Mouse (Mus musculus): ENCODE measurements around the gene Trim30b.
"Not testable (repeated sequence)": the region's sequence is repeated elsewhere in the genome, so short reads cannot be mapped to it uniquely, and the experiment has no call there.

Trim30b gene

DNA sequence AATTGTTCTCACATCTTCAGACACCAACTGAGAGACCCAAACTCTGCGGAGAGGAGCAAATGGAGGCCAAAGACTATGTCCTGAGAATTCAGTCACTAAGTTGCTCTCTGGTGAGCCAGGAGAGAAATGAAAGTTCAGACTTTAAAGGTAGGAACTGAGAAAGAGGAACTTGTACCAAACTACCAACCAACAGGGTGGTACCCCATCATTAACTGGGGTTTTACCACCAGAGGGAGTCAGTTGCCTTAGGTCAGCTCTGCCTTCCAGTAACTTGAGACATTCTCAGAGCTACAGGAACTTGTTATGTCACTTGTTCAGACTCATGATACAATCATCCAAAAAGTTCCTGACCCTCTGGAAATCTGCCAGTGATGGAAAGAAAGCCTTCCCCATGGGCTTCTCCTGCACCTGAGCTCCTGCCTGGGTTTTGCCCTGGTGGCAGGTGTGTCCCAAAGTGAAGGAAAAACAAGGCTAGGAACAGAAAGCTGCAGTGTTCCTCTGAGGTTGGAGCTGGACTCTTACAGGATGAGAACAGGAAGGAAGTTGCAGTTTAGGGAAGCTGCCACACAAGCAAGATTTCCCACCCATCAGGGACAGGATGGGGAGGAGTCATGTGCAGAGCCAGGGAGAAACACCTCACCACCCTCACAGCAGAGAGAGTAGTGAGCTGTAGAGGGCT, at the start of gene Trim30b:
Gene Trim30b, minus strand, starts transcription at position 149 of the 679 bp plus-strand sequence.
- no peak for DNase-seq (ENCODE audit: low spot score in 2 of 2)

DNA sequence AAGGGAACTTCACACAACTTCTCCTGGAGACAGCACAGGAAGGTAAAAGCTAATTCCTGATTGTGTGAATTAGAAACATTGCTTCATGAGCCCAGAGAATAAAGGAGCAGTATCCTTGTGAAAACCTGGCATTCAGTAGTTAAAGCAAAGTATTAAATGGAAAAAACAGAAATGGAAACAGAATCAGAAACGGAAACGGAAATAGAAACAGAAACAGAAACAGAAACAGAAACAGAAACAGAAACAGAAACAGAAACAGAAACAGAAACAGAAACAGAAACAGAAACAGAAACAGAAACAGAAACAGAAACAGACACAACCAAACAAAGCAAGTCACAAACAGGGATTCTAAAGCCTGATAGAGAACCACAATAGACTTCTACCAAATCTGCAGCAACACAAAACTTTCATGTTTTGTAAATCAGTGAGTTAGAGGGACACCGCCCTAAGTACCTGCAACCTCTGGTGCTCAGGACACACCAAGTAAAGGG, 34.8 kb upstream of the Trim30b start:
- DNase-seq (ENCODE audit: low spot score in 2 of 2) = no peak

DNA sequence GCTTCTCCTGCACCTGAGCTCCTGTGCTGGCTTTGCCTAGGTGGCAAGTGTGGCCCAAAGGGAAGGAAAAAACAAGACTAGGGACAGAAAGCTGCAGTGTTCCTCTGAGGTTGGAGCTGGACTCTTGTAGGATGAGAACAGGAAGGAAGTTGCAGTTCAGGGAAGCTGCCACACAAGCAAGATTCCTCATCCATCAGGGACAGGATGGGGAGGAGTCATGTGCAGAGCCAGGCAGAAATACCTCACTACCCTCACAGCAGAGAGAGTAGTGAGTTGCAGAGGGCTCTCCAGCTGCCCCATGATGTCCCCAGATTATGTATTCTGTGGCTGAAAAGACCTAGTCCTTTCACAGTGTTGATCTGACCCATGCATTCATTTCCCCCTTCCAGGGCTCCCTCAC, 31.5 kb upstream of the Trim30b start:
- no peak for DNase-seq (ENCODE audit: low spot score in 2 of 2)

DNA sequence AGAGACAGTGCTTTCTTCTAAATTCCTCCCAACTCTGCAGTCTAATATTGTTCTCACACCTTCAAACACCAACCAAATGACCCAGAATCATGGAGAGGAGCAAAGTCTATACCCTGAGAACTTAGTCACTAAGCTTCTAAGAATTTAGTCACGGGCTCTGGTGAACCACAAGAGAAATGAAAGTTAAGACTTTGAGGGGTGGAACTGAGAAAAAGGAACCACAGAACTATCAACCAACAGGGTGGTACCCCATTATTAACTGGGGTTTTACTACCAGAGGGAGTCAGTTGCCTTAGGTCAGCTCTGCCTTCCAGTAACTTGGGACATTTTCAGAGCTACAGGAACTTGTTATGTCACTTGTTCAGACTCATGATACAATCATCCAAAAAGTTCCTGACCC, 31.0 kb upstream of the Trim30b start, which contains the start of gene Trim30c:
Gene Trim30c, minus strand, starts transcription at position 140 of the 400 bp plus-strand sequence.
- no peak for DNase-seq (ENCODE audit: low spot score in 2 of 2)

DNA sequence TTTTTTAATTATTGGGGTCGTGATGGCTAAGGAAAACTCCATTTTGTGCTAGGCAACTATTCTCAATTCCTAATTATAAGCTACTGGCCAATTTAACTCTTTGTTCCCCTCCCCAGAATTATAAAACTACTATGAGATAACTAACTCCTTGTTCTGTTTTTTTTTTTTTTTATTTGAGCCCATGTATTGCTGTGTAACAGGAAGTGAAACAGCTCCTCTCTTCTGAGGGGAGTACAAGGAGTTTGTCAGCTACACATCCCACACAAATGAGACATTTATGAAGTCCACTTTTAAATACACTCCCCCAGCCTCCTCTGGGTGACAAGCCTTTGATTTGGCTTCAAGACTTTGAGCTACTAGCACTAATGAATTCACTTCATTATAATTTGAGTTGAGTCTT, 28.8 kb upstream of the Trim30b start:
- no peak for DNase-seq (ENCODE audit: low spot score in 2 of 2)

DNA sequence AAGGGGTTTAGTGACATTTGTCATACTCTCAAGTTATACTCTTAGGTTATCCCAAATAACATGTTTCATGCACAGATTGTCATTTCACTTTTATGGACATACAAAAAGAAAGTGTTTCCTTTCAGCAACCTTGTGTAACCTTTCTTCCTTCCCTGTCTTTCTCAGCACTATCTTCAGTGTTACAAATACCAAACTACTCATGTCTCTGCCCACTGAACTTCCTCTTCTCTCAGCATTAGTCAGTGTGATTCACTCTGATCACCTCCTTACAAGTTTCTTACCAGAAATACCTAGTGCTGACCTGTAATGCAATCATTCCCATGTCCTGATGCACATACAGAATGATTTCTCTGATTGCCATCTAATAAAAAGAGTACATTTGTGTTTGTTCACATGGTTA, 3.3 kb downstream of the Trim30b start:
- no peak for DNase-seq (ENCODE audit: low spot score in 2 of 2)

DNA sequence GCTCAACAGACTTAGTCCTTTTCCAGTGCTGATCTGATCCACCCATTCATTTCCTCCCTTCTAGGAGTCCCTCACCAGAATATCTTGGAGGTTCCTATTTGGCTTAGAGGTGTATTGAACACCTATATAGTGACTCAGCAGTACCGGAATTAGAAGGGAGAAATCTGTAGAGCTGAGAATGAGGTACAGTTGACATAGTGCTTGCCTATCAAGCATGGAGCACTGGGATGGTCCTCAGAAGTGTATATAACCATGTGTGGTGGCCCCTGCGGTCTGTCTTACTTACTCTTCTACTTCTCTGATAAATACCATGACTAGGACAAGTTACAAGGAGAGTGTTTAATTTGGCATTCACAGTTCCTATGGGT, 16.1 kb downstream of the Trim30b start:
- DNase-seq (ENCODE audit: low spot score in 2 of 2) = no peak

DNA sequence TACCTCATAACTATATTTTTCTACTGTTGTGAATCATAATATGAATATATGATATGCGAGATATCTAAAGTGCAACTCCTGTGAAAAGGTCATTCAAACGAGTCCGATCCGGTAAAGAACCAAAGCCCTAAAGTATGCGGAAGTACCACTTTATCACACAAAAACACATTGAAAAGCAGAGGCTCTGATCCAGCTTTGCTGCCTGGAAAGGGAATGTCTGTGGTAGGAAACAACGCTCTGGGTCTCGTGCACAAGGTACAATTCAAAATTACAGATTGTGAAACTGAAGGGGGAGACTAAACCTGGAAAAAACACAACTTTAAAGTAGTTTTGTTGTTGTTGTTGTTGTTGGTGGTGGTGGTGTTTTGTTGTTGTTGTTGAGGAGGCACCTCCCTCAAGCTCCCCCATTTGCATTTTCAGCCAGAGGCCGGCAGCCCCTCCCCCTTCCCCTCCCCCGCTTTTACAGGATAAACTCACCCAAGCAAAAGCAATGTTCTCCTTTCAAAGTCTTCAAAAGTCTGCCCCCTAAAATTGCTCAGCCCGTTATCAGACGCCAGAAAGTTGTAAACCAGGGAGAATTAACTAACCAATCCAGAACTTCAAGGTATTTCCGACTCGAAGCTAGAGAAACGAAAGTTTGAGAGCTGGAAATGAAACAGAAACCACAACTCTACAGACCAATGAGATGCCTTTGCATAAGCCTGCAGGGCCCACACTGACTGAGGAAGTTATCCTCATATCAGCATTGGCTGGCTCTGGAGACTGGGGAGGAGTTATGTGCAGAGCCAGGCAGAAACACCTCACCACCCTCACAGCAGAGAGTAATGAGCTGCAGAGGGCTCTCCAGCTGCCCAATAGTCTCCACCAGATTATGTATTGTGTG, 16.7 kb downstream of the Trim30b start, which contains the start of gene Trim12c:
Gene Trim12c, minus strand, starts transcription at position 646 of the 883 bp plus-strand sequence.
- DNase-seq (ENCODE audit: low spot score in 2 of 2) = peak in 1 of 2 experiments; percentile 3

DNA sequence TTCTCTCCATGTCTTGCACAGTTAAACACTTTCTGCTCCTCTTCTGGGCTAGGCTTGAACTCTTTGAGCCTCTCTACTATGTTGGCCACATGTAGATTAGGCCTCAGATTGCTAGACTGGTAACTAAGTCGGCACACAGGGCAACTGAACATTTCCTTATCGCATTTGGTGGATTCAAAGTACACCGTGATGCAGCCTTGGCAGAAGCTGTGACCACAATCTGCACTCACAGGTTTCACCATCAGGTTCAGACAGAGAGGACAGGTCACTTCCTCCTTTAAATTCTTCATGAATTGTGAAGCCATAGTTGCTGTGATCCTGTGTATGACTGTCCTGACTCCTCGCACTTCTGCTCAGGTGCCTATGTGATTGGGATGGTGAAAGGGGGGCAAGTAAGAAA, 21.6 kb downstream of the Trim30b start:
- not testable (repeated sequence) for DNase-seq (ENCODE audit: low spot score in 2 of 2)

DNA sequence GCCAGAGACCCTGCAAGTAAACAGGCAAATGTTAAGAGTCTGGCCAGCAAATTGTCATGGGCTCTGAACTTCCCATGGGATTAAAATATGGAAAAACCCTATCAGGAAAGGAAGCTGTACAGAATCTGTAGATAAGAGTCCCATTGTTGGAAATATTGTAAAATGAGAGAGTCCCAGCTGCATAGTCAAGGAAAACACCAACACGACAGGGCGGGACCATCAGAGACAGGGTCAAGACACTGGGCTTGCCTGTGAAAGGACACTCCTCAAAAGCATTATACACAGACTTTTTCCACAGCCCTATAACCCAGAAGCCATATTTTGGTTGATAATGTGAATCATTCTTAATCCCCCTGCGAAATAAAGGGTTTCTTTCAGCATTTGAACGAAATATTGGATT, 28.9 kb downstream of the Trim30b start:
- not testable (repeated sequence) for DNase-seq (ENCODE audit: low spot score in 2 of 2)

DNA sequence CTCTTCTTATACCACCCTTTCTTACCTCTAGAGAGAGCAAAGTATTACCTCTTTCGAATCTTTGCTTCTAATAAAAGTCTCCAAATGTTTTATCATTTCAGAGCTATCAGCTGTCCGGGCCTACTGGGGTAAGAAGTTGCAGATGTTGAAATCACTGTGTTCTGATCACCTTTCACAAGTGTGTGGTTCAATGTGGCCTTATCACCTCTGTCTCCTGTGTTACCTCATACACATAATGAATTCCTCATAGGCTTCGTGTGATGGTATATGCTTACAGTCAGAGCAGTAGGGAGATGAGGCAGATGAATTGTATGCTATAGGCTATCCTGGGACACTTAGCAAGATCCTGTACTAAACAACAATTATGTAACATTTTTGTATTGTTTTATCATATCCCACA, 34.1 kb downstream of the Trim30b start:
- DNase-seq (ENCODE audit: low spot score in 2 of 2) = not testable (repeated sequence)

DNA sequence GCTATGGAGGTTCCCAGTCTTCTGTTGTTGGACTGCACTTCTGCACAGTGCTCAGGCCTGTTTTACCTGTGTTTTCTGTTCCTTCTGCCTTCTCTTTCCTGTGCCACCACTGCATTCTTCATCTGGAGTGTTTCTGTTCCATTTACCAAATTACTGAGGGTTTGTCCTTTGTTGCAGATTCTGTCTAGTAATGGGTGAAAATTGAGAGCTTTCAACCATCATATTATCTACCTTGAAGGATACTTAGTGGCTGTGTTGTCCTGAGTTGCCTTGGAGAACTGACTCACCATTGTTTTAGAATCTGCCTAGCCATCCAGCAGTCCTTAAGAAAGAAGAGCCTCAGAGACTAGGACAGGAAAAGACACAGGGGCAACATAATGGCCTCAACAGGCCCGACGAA, 40.5 kb downstream of the Trim30b start, which contains the start of gene Trim34b:
Gene Trim34b, plus strand, starts transcription at position 301 of the 400 bp plus-strand sequence.
- DNase-seq (ENCODE audit: low spot score in 2 of 2) = not testable (repeated sequence)

DNA sequence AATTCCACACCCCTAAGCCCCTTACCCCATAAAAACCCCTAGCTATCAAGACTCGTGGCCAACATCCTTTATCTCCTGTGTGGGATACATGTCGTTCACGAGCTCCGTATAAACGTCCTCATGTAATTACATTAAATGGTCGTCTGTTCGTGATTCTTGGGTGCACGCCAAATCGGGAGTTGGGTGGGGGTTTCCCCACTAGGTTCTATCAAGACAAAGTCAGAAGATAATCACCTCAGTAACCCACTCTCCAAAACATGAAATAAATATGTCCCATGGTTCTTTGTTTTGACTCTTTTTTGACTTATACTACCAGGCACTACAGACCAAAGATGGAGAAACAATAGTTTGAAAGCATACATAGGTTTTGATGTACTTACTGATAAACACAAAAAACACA, 47.7 kb downstream of the Trim30b start:
- no peak for DNase-seq (ENCODE audit: low spot score in 2 of 2)

DNA sequence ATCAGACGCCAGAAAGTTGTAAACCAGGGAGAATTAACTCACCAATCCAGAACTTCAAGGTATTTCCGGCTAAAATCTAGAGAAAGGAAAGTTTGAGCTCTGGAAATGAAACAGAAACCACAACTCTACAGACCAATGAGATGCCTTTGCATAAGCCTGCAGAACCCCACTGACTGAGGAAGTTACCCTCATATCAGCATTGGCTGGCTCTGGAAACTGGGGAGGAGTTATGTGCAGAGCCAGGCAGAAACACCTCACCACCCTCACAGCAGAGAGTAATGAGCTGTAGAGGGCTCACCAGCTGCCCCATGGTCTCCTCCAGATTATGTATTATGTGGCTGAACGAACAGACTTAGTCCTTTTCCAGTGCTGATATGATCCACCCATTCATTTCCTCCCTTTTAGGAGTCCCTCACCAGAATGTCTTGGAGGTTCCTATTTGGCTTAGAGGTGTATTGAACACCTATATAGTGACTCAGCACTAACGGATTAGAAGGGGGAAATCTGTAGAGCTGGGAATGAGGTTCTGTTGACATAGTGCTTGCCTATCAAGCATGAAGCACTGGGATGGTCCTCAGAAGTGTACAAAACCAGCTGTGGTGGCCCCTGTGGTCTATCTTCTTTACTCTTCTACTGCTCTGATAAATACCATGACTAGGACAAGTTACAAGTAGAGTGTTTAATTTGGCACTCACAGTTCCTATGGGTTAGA, 54.2 kb downstream of the Trim30b start, which contains the start of gene Trim12a:
Gene Trim12a, minus strand, starts transcription at position 98 of the 712 bp plus-strand sequence.
- not testable (repeated sequence) for DNase-seq (ENCODE audit: low spot score in 2 of 2)

DNA sequence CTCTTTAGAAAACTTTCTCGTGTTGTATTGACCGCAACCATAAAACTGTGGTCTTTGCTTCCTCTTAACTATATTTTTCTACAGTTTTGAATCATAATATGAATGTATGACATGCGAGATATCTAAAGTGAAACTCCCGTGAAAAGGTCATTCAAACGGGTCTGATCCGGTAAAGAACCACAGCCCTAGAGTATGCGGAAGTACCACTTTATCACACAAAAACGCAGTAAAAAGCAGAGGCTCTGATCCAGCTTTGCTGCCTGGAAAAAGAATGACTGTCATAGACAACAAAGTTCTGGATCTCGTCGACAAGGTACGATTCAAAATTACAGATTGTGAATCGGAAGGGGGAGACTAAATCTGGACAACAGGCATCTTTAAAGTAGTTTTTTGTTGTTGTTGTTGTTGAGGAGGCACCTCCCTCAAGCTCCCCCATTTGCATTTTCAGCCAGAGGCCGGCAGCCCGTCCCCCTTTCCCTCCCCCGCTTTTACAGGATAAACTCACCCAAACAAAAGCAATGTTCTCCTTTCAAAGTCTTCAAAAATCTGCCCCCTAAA, 54.8 kb downstream of the Trim30b start:
- DNase-seq (ENCODE audit: low spot score in 2 of 2) = no peak
